Mouse (Mus musculus) layer of hippocampus, adult 8-10 months (tissue): ENCODE measurements at regions not wholly inside any gene's neighbourhood (a gene's known extent, or its start where the extent isn't known, plus 50 kb on each side); places are given as distances from the start of the nearest gene placed in this dataset.
"Not testable (repeated sequence)": the region's sequence is repeated elsewhere in the genome, so short reads cannot be mapped to it uniquely, and the experiment has no call there.

ENCODE experiments used
- DNase-seq, 2 experiments: peaks; one replicate each; pipeline ENCODE4 v3.0.0; 2022; ENCODE audit warnings: low spot score in 2 of 2

- no peak for DNase-seq
Observed at GRCm38 (mm10) chr11:14136142-14136541, 462.9 kb upstream of the Pom121l12 start.

GRCm38 (mm10) chr11:14142376-14142775 lies 456.7 kb upstream of the Pom121l12 start:
- DNase-seq, result not testable (repeated sequence)

GRCm38 (mm10) chr11:14147639-14148038 lies 451.4 kb upstream of the Pom121l12 start:
- no peak for DNase-seq

- DNase-seq, result no peak
Observed at GRCm38 (mm10) chr11:14159366-14159765, 439.7 kb upstream of the Pom121l12 start.

GRCm38 (mm10) chr11:14169478-14169877 lies 429.6 kb upstream of the Pom121l12 start:
- DNase-seq, result no peak

- DNase-seq, result no peak
Observed at GRCm38 (mm10) chr11:14174594-14174993, 424.5 kb upstream of the Pom121l12 start.

GRCm38 (mm10) chr11:14182020-14182419 lies 417.1 kb upstream of the Pom121l12 start:
- DNase-seq, result peak in 1 of 2 experiments; percentile 4

GRCm38 (mm10) chr11:14182466-14182865 lies 416.6 kb upstream of the Pom121l12 start:
- no peak for DNase-seq

GRCm38 (mm10) chr11:14183258-14183968 lies 415.7 kb upstream of the Pom121l12 start:
- DNase-seq, result no peak

- DNase-seq, result no peak
Observed at GRCm38 (mm10) chr11:14195081-14195480, 404.0 kb upstream of the Pom121l12 start.
